Mouse (Mus musculus): ENCODE measurements around the gene Hacl1.
A peak's percentile ranks its signal among the peaks of the same experiment; 100 is the strongest.
"Not testable (repeated sequence)": the region's sequence is repeated elsewhere in the genome, so short reads cannot be mapped to it uniquely, and the experiment has no call there.

Gene Hacl1

GRCm38 (mm10) chr14:31622748-31623147 lies 18.3 kb downstream of the Hacl1 start:
- no peak for DNase-seq

- no peak for DNase-seq
Observed at GRCm38 (mm10) chr14:31620591-31621223, 20.4 kb downstream of the Hacl1 start.

GRCm38 (mm10) chr14:31617997-31618396 lies 23.1 kb downstream of the Hacl1 start:
- DNase-seq, result no peak

- no peak for DNase-seq
Observed at GRCm38 (mm10) chr14:31617204-31617603, 23.9 kb downstream of the Hacl1 start.

GRCm38 (mm10) chr14:31613671-31614070 lies 27.4 kb downstream of the Hacl1 start:
- DNase-seq, result no peak

- no peak for DNase-seq
Observed at GRCm38 (mm10) chr14:31611986-31612385, 29.1 kb downstream of the Hacl1 start.

GRCm38 (mm10) chr14:31605514-31605913 lies 35.6 kb downstream of the Hacl1 start:
- no peak for DNase-seq

GRCm38 (mm10) chr14:31604916-31605315 lies 36.2 kb downstream of the Hacl1 start:
- DNase-seq, result peak; percentile 6

GRCm38 (mm10) chr14:31602616-31602979 lies 38.5 kb downstream of the Hacl1 start:
- DNase-seq, result not testable (repeated sequence)

GRCm38 (mm10) chr14:31601908-31602615 lies 39.0 kb downstream of the Hacl1 start:
- no peak for DNase-seq

- DNase-seq, result no peak
Observed at GRCm38 (mm10) chr14:31597446-31597845, 43.6 kb downstream of the Hacl1 start.

- DNase-seq, result no peak
Observed at GRCm38 (mm10) chr14:31596408-31596807, 44.7 kb downstream of the Hacl1 start.

- DNase-seq, result no peak
Observed at GRCm38 (mm10) chr14:31594693-31595092, 46.4 kb downstream of the Hacl1 start.

GRCm38 (mm10) chr14:31593036-31593435 lies 48.0 kb downstream of the Hacl1 start:
- no peak for DNase-seq

- DNase-seq, result no peak
Observed at GRCm38 (mm10) chr14:31591243-31591642, 49.8 kb downstream of the Hacl1 start, which contains the start of gene Colq. TSS of gene Colq (minus strand) at chr14:31591343.

- DNase-seq, result no peak
Observed at GRCm38 (mm10) chr14:31586451-31586850, 54.6 kb downstream of the Hacl1 start.

- no peak for DNase-seq
Observed at GRCm38 (mm10) chr14:31583082-31583481, 58.0 kb downstream of the Hacl1 start.

- DNase-seq, result no peak
Observed at GRCm38 (mm10) chr14:31577966-31578735, 62.9 kb downstream of the Hacl1 start.

GRCm38 (mm10) chr14:31576846-31577697 lies 64.0 kb downstream of the Hacl1 start:
- no peak for DNase-seq

GRCm38 (mm10) chr14:31575866-31576265 lies 65.2 kb downstream of the Hacl1 start:
- DNase-seq, result no peak

GRCm38 (mm10) chr14:31574903-31575665 lies 66.0 kb downstream of the Hacl1 start:
- no peak for DNase-seq

- peak; percentile 17 for DNase-seq
Observed at GRCm38 (mm10) chr14:31572561-31573175, 68.4 kb downstream of the Hacl1 start.
